Mouse (Mus musculus) megakaryocyte, adult 5-6 weeks (primary cell): ENCODE results near the gene Stac2. TPM values are rescaled to one million over a fixed set of nuclear protein-coding genes. Genes with fewer than 3 reads are reported as not detected.

Experiments used
- ATAC-seq: 2 replicates; pipeline ENCODE4 v1.8.0; 2016; ENCODE audit warnings: mild to moderate bottlenecking, inconsistent platforms; ENCODE audit not compliant: poor library complexity, severe bottlenecking
- total RNA-seq, 2 experiments: library from RNA; stranded (forward) in 1 of 2; stranded (reverse) in 1 of 2; fragments of 153-499, 151-499 nt in 1 of 2; fragments of 221-1000, 200-1000 nt in 1 of 2; gene quantifications; 2 replicates each; pipeline versions ENCODE4 v1.2.3 to v1.2.4; 2015 to 2017

The Stac2 gene
- total RNA-seq, 2 experiments from 2014 or later = 0.04 TPM; not detected in 1

DNA sequence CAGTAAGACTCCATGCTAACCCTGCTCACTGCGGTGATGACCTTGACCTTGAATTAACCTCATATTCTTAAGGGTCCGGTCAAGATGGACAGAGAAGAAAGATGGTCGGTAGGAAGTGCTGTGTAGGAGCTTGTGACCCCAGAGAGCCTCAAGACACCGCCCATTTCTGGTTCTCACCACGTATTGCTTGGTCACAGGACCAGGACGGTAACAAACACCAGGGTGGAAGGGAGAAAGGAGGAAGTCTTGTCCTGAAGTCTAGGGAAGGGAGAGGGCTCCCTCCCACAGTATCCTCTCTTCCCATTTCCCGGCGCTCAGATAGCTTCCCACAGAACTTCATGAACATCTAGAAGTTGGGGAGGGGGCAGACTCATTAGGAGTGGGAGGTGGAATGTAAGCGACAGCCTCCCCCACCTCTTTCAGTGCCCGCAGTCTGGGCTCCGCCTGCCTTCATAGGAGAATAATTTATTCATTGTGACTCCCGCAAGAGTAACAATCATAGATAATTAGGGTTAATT lies 1.6 kb downstream of the Stac2 start:
- peak; percentile 43; the same call in 1 of the 2 replicates for ATAC-seq

DNA sequence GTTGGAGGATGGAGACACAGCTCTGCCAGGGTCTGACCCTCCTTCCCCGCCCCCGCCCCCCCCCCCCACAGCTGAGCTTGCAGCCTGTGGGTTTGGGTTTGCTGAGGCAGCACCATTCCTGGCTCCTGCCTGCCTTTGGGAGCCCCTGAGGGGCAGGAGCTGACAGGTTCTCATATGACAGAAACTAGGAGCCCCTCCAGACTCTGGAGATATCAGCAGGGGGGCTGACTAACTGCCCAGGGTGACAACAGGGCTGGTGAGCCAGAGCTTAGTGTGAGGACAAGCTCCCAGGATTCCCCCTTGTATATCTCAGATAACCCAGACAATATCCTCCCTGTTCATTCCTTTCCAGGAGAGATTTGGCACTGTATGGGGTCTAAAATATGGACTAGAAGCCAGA lies 2.3 kb downstream of the Stac2 start:
- no peak for ATAC-seq

DNA sequence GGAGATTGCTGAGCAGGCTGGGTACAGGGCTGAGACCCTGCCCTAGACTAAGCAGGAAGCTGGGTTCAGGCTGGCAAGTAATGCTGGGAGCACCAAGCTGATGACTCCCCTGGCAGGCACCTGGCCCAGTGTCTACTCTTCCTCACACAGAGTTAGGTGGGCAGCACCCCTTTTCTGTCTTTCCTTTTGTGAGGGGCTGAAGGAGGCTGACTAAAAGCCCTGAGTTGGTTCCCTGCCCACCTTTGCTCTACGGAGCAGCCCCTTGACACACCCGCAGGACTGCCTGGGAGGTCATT lies 2.8 kb downstream of the Stac2 start:
- ATAC-seq = no peak

DNA sequence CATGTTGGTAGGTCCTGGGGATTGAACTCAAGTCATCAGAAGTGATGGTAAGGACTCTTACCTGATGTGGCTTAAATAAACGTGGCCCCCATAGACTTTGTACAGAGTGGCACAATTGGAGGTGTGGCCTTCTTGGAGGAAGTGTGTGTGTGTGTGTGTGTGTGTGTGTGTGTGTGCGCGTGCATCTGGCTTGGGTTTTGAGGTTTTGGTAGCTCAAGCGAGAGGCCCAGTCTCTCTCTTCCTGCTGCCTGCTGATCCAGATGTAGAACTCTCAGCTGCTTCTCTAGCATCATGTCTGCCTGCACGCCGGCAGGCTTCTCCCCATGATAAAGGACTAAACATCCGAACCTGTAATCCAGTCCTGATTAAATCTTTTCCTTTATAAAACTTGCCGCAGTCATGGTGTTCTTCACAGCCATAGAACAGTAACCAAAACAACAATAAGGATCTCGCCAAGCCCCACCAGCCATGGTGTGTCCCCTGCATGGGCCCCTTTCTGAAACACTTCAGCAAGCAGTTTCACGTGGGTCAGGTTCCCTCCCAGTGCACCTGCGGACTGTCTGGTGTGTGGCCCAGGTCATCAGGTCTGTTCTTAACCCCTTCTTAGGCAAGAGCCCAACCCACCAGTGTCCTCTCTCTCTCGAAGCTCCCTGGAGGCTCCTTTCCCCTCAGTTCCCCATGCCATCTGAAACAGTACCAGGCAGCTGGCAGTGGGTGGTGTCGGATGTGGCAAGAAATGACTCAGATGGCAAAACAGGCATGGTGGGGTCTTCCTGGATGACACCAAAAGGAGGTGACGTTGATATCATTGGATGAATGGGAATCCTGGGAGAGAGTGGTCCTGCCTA lies 3.4 kb downstream of the Stac2 start:
- peak; percentile 24; the same call in 1 of the 2 replicates for ATAC-seq

DNA sequence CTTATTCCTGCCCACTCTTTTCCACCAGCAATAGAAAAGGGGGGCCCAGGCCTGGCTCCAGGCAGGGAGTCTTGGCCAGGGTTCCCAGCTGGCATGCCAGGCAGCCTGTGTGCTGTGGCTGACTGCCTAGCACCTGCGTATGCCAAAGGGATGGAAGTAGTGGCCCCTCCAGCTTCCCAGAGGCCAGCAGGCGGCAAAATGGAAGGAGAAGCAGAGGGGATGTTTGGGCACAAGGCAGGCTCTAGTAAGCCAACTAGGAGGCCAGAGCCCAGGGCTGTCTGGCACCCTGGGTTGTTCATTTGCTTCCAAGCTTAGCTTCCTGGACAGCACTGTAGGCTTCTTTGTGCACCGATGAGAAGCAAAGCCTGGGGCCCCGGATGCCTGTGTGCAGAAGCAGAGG lies 5.5 kb downstream of the Stac2 start:
- no peak for ATAC-seq

DNA sequence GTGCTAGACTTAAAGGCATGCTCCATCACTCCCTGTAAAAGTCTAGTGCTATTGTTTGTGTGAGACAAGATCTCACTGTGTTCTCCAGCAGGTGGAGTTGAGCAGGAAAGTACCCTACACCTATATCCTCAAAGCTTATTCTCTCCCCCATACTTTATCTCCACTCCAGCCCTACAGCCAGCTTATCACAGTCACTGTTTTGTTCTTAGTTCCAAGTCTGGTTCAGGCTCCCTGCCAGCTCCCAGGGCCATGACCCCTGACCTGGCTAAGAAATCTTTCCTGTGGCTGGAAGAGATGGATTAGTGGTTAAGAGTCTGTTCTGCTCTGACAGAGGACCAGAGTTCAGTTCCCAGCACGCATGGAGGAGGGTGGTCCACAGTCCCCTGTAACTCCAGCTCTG lies 6.8 kb downstream of the Stac2 start:
- no peak for ATAC-seq

DNA sequence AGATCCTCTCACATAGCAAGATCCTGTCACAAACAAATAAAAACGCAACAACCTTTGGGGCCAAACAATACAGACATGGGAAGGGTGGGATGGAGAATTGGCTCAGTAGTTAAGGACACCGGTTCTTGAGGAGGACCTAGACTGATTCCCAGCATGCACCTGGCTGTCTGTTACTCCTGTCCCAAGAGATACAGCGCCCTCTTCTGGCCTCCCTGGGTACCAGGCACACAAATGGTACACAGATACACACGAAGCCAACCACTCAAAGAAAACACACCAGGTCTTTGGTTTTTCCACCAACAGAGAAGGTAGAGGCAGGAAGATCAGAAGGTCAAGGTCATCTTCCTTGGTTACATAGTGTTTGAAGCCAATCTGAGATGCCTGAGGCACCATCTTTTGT lies 7.7 kb downstream of the Stac2 start:
- no peak for ATAC-seq

DNA sequence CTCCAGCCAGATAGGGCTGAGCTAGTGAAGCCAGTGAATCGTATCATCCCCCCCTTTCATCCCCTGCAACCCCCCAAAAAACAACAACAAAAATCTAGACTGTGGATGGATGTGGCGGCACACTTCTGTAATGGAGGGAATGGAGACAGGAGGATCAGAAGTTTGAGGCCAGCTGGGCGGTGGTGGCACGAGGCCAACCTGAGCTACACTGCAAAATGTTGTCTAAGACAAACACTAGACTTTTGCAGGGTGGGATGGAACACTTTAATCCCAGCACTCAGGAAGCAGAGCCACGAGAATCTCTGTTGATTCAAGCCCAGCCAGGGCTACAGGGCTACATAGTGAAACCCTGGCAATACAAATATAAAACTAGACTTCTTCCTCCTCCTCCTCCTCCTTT lies 9.2 kb downstream of the Stac2 start:
- ATAC-seq = no peak

DNA sequence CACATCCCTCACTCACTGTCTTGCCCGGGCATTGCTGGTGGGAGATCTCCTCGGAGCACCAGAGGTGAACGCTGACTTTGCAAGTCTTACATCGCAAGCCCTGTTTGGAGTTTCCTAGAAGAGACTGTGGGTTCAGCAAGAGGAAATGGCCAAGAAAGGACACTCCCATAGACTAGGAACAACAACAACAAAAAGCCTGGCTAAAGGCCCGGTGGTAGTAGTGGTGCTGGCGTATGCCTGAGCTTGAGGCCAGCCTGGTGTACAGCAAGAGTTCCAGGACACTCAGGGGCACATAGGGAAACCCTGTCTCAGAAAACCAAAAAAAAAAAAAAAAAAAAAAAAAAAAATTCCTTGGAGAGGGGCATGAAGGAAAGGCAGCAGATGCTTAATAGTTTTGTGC lies 10.5 kb downstream of the Stac2 start:
- ATAC-seq = no peak

DNA sequence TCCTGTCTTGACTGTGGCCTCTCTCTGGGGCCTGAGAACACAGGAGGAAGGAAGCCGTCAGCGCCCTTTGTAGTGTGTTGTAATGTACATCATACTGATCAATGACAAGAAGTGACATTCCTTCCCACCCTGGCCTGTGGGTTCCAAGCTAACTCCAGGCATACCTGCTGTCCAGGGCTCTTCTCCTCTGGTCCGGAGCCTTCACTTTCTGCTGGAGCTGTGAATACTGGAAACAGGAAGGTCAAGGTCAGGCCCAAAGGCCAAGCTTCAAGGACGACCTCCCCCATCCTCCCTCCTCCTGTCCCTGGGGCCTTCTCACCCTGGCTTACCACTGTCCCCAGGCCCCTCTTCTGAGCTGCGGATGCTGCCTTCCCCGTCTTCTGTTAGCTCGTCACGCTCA lies 12.3 kb downstream of the Stac2 start:
- ATAC-seq = no peak

DNA sequence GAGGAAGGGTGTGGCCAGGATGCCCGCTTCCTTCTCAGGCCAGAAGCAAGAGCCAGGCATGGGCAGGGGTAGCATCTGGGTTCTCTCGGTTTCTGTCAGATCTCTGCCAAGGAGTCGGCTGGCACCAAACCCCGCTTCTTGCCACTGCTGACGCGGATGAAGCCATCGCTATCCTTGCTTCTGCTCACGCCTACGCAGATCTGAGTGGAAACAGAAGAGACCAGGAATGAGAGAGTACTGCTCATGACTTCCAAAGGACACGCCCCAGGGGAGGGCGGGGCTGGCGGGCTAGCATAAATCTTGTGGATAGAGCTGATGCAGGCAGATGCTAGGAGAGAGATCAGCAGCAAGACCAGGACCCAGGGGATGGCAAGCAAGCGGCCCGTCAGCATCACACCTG lies 15.4 kb downstream of the Stac2 start:
- no peak for ATAC-seq

DNA sequence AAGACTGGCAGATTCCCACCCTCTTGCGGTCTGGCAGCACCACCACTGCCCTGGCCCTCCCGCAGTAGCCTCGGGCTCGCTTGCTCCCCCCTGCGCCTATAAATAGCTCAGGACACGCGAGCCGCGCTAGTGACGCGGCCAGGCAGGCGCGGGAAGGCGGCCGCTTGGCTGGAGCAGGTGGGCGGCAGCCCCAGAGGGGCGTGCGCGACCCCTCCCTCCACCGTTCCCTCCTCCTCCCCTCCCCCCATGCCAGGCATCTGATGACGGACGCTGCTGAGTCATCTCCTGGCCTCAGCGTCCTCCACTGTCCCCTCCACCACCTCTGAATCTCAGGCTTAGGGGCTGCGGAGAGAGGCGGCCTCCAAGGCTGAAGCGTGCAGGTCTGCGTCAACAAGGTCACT lies 17.3 kb downstream of the Stac2 start:
- no peak for ATAC-seq

DNA sequence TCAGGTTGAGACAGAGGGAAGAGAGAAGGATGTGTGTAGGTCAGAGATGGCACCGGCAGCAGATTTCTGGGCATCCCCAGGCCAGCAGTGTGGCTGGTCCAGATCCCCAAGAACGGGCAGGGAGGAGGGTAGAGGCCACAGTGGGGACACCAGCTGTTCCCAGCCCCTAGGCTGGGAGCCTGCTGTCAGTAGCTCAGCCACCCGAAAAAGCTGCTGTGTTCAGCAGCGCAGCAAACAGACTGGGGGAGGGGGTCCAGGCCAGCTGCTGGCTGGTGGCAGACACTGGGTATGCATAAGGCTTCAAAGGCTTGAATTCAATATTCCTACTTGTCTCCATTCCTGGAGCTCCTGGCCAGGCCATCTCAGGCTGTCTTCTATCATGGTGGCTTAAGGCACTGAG lies 18.4 kb downstream of the Stac2 start:
- no peak for ATAC-seq

DNA sequence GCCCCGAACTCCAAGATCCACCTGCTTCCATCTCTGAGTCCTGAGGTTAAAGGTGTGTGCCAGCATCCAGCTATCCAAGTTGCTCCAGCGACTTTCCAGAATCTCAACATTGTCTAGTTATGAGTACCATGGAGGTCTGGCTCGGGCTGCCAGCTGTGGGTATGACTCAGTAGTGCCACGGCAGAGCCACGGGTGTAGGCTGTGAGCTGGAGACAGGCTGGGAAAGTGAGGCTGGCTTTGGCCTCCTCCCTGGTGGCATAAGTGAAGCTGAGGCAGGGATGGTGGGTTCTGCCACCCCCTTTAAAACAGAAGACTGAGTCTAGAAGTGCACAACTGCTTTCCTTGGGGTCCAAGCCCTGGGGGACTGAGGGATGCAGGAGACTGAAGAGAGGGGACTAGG lies 19.2 kb downstream of the Stac2 start:
- ATAC-seq = no peak

DNA sequence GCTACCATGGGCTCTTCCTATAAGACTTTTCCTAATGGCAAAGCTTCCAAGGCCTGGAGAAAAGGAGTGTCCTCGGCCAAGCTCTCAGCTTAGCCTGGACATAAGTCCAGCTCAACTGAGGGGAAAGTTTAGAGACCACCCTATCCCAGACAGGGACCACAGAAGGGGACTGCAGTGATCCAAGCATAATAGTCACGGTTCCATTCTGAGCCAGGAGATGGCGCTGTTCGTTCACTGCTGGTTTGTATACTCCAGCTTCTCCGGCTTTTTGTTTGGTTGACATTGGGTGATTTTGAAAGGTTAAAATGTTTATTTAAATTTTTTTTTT lies 21.9 kb downstream of the Stac2 start:
- no peak for ATAC-seq

DNA sequence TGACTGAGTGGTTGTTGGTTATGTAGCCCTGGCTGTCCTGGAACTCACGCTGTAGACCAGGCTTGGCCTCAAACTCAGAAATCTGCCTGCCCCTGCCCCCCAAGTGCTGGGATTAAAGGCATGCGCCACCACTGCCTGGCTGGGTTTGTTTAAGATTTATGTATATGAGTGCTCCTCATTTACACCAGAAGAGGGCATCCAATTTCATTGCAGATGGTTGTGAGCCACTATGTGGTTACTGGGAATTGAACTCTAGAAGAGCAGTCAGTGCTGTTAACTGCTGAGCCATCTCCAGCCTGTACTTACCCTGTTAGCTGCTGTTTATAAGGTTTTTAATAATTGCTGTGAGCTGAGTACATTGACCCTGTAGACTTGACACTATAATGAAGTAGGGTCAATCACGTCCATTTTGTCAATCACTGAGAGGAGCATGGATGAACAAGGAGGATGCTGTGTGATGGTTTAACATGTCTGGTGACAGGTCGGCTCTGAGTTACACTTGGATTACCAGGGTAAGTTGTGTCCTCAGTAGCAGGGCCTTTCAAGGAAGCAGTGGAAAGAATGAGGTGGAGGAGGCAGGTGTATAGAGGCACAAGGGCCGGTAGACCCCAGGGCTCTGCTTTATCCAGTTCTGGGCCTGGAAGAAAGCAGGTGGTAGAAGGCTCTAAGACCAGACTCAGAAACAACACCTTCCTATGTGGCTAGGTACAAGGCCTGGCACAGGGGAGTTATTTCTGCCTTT lies 22.4 kb downstream of the Stac2 start:
- no peak for ATAC-seq

DNA sequence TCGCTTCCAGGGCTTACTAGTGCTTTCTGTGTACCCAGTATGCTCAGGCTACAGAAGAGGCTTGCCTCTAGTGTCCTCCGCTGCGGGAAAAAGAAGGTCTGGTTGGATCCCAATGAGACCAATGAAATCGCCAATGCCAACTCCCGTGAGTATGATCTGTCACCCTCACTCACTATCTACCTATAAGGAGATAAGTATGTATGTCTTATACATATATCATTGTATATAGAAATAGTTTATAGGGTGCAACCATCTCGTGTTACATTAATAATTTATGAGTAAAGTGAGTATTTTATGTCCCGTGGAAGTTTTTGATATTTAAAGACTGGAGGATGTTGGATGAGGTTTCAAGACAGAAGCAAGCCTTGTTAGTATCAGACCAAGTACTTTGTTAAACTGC lies 25.5 kb downstream of the Stac2 start:
- ATAC-seq = no peak

DNA sequence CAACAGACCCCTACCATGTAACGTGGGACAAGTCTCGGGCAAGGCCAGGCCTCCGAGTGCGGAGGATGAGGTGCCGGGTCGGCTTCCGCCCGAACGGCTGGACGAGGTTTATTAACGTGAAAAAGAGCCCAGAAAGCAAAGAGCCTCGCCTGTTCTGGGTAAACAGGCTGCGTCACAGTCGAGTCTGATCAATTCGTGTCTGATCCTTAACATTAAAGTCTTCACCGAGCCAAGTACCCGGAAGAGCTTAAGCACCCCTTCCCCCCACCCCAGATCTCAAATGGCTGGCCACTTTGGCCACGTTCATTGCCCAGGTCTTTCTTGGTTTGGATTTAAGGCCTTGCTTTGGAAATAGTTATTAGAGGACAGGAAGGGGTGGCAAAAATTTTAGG lies 26.0 kb downstream of the Stac2 start:
- no peak for ATAC-seq

DNA sequence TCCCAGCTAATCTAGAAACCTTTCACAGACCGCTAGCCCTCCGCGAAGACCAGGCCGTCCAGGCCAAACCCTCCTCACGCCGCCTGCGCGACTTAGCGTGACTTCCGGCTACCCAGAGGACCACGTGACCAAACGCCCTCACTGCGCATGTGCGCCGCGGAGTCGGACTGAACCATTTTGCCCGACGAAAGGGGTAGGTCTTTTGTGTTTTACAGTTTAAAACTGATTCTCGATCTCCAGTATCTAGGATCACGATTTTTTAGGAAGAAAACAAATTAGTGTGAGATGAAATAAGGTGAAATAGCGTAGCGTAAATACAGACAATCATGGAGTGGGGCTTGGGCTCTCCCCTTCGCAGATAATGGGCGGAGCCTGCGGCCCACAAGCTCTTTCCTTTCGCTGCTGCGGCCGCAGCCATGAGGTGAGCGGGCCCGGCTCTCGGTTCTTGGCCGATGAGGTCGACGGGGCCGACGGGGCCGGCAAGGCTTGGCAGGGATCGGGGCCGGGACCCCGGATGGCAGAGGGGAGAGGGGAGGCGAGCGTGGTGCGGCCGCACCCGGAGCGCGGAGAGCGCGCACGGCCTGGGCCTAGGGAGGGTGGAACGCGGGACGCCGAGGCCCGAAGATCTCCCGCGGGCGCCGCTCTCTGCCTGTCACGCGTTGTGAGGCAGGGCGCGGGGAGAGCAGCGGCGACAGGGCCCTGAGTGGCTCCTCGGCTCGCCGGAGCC lies 26.5 kb downstream of the Stac2 start, which contains the start of gene Rpl19:
TSS of gene Rpl19 (plus strand) at position 141 of the 727 bp plus-strand sequence.
- peak; percentile 86 for ATAC-seq

DNA sequence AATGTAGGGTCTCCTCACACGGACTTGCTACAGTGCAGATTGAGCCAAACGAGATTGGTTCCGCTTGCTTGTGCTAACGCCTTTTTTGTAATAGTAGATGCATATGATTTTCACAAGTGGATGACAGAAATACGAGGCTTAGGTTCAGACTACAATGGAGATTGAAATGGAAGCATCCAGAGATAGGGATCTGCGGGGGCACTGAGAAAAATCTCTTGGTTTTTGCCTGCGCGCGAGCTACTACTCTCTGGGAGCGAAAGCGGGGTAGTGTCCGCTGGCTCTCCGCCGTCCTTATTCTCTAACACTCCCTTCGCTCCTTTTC lies 27.1 kb downstream of the Stac2 start:
- peak; percentile 7; the same call in 1 of the 2 replicates for ATAC-seq

DNA sequence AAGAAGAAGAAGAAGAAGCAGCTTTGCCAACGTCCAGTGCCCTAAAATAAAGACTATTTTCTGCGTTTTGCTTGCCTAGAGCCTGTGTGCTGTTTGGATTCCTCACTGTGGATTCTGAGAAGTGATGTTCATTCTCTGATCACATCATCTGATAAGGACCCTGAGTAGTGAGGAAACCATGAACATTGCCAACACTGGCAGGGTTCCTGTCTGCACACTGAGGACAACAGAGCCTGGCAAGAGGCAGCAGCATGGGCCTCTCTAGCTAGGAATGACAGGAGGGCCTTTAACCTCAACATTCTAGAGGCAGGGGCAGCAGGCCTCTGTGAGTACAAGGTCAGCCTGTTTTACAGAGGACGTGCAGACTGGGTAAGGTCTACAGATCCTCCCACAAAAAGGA lies 28.7 kb downstream of the Stac2 start:
- ATAC-seq = no peak
